Mouse (Mus musculus): Measurements from ENCODE around the gene Olfr149. TPM values are rescaled to one million over a fixed set of nuclear protein-coding genes. Genes with fewer than 3 reads are reported as not detected.
"Not testable (repeated sequence)": the region's sequence is repeated elsewhere in the genome, so short reads cannot be mapped to it uniquely, and the experiment has no call there.

Gene Olfr149
- not detected in 2 replicates for polyA plus RNA-seq (2012; ENCODE audit: insufficient read depth, insufficient read length, missing spikeins)

- H3K4me1 ChIP-seq (ENCODE audit: control insufficient read depth, insufficient read depth, insufficient read length, low read length) = no peaks in the 10 kb centered on the region
- H3K4me3 ChIP-seq (ENCODE audit: insufficient read depth, low read depth, low read length) = no peak within 1 kb of the TSS
- H3K27ac ChIP-seq (replicated peaks; ENCODE audit: low read depth, low read length) = no peak within 1 kb of the TSS
Observed at GRCm38 (mm10) chr9:39707017-39707416, at the start of gene Olfr149. TSS of gene Olfr149 (minus strand) at chr9:39707117.

- no peak overlapping the region for H3K4me3 ChIP-seq (ENCODE audit: insufficient read depth, low read depth, low read length)
- H3K27ac ChIP-seq (replicated peaks; ENCODE audit: low read depth, low read length) = no peak overlapping the region
- H3K4me1 ChIP-seq (ENCODE audit: control insufficient read depth, insufficient read depth, insufficient read length, low read length) = no peaks in the 10 kb centered on the region
Observed at GRCm38 (mm10) chr9:39746428-39746827, 39.5 kb upstream of the Olfr149 start.

DNA sequence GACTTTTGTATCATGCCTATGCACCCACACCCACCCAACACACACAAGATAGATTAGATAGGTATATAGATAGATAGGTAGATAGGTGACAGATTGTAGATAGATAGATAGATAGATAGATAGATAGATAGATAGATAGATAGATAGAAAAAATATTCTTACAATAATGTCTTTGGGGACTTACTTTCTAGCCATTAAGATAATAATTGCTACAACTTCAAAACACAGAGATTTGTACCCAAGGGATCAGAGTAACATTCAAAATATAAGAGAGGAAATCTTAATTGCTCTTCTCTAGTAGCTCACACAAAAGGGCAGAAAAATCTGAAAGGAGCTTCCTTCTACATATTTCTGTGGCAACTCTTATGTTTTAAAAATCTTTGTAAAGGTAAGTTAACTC lies 39.0 kb upstream of the Olfr149 start, which contains the start of gene Olfr967:
Gene Olfr967, plus strand, starts transcription at position 301 of the 400 bp plus-strand sequence.
- Histone ChIP-seq H3K27ac (replicated peaks; ENCODE audit: low read depth, low read length) (no peak within 1 kb of the TSS), H3K4me1 (ENCODE audit: control insufficient read depth, insufficient read depth, insufficient read length, low read length) (no peaks in the 10 kb centered on the region), H3K4me3 (ENCODE audit: insufficient read depth, low read depth, low read length) (no peak within 1 kb of the TSS)

DNA sequence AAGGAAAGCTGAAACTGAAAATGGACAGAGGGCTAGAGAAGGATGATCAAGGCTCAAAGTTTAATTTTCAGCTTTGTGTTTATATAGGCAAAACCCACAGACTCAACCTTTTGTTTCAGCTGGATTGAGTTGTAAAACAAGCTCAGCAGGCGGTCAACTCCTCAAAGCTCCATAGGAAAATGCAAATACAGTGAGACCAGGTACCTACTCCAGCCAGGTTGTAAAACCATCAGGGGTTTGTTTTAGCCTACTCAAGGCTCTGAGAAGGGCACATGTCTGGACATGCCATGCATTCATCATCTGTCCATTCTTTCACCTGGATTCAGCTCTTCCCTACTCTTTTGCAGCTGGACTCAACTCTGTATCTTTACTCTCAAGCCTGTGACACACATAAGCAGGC lies 33.8 kb upstream of the Olfr149 start:
- no peak overlapping the region for H3K4me3 ChIP-seq (ENCODE audit: insufficient read depth, low read depth, low read length)
- no peak overlapping the region for H3K27ac ChIP-seq (replicated peaks; ENCODE audit: low read depth, low read length)
- no peaks in the 10 kb centered on the region for H3K4me1 ChIP-seq (ENCODE audit: control insufficient read depth, insufficient read depth, insufficient read length, low read length)

DNA sequence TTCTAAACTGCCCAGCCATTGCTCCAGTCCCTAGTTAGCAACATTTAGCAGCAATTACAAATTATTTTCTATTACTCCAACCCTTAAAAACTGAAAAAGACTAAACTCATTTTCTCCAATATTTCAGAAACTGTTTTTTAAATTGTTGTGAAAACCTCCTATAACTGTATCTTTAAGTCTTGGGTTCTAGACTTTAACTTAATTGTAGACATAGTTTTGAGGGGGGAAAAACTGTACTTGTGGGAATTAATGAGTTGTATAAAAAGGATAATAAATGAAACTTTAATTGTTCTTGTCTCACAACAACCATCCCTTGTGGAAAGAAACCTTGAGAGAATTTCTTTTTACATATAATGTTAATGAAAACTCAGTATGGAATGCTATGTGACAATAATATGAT lies 23.8 kb upstream of the Olfr149 start, which contains the start of gene Olfr150:
Gene Olfr150, plus strand, starts transcription at position 301 of the 400 bp plus-strand sequence.
- H3K27ac ChIP-seq (replicated peaks; ENCODE audit: low read depth, low read length) = no peak within 1 kb of the TSS
- no peaks in the 10 kb centered on the region for H3K4me1 ChIP-seq (ENCODE audit: control insufficient read depth, insufficient read depth, insufficient read length, low read length)
- H3K4me3 ChIP-seq (ENCODE audit: insufficient read depth, low read depth, low read length) = no peak within 1 kb of the TSS

DNA sequence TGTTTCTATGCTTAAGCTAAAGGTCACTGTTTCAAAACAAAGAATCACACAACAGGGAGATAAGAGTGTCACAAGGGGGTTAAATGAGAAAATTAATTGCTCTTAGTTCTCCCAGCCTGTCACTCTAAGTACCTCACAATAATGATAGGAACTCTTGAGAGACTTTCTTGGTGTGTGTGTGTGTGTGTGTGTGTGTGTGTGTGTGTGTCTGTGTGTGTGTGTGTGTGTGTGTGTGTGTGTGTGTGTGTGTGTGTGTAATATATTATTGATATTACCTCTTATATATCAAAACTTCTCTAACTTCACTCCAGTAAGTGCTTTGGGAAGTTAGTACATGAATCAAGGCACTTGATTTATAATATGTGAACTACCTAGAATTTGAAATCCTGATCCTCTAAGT lies 4.1 kb upstream of the Olfr149 start, which contains the start of gene Olfr965:
Gene Olfr965, plus strand, starts transcription at position 301 of the 400 bp plus-strand sequence.
- H3K4me1 ChIP-seq (ENCODE audit: control insufficient read depth, insufficient read depth, insufficient read length, low read length) = no peaks in the 10 kb centered on the region
- no peak within 1 kb of the TSS for H3K4me3 ChIP-seq (ENCODE audit: insufficient read depth, low read depth, low read length)
- H3K27ac ChIP-seq (replicated peaks; ENCODE audit: low read depth, low read length) = no peak within 1 kb of the TSS

GRCm38 (mm10) chr9:39708958-39709357 lies 2.0 kb upstream of the Olfr149 start:
- H3K4me1 ChIP-seq (ENCODE audit: control insufficient read depth, insufficient read depth, insufficient read length, low read length) = no peaks in the 10 kb centered on the region
- no peak overlapping the region for H3K27ac ChIP-seq (replicated peaks; ENCODE audit: low read depth, low read length)
- no peak overlapping the region for H3K4me3 ChIP-seq (ENCODE audit: insufficient read depth, low read depth, low read length)

GRCm38 (mm10) chr9:39701123-39701522 lies 5.8 kb downstream of the Olfr149 start:
- H3K27ac ChIP-seq (replicated peaks; ENCODE audit: low read depth, low read length); H3K4me3 ChIP-seq (ENCODE audit: insufficient read depth, low read depth, low read length); H3K4me1 ChIP-seq (ENCODE audit: control insufficient read depth, insufficient read depth, insufficient read length, low read length): not testable (repeated sequence)

DNA sequence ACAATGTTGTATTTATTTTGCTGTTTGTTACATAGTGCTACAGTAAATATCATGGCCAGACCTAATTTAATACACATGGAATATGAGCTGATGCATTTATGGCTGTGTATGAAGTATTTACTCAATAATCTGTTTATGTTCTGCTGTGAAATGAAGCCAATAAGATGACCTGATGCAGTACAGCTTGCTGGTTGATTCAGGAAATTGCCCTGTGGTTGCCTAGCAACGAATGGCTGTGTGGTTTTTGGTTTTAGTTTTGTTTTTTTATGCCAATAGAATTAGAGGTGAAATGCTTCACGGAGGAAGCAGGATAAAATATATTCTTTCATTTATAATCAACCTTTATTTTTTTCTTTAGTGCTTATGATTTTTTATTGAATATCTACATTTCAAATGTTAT lies 27.6 kb downstream of the Olfr149 start:
- Histone ChIP-seq H3K27ac (replicated peaks; ENCODE audit: low read depth, low read length) (no peak overlapping the region), H3K4me1 (ENCODE audit: control insufficient read depth, insufficient read depth, insufficient read length, low read length) (no peaks in the 10 kb centered on the region), H3K4me3 (ENCODE audit: insufficient read depth, low read depth, low read length) (no peak overlapping the region)

DNA sequence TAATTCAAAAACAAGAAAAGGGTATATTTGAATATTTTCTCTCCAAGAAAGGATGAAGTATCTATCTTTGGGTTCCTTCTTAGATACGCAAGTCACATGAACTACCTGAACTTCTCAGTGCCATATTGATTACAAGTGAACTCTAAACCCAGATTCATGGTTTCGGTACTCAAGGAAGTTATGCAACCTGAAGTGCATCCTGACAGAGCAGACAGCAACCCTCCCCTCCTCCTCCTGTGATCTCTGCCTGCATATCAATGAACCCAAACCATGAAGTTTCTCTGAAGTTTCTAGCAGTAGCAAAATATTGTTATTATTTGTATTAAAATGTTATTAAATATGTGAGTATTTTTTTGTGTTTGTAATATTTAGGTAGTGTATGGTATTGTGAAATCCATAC lies 28.4 kb downstream of the Olfr149 start:
- Histone ChIP-seq H3K4me3 (ENCODE audit: insufficient read depth, low read depth, low read length) (no peak overlapping the region), H3K27ac (replicated peaks; ENCODE audit: low read depth, low read length) (no peak overlapping the region), H3K4me1 (ENCODE audit: control insufficient read depth, insufficient read depth, insufficient read length, low read length) (no peaks in the 10 kb centered on the region)

- Histone ChIP-seq H3K27ac (replicated peaks; ENCODE audit: low read depth, low read length) (no peak overlapping the region), H3K4me1 (ENCODE audit: control insufficient read depth, insufficient read depth, insufficient read length, low read length) (no peaks in the 10 kb centered on the region), H3K4me3 (ENCODE audit: insufficient read depth, low read depth, low read length) (no peak overlapping the region)
Observed at GRCm38 (mm10) chr9:39674820-39675219, 32.1 kb downstream of the Olfr149 start.

- H3K4me3 ChIP-seq (ENCODE audit: insufficient read depth, low read depth, low read length) = no peak overlapping the region
- no peaks in the 10 kb centered on the region for H3K4me1 ChIP-seq (ENCODE audit: control insufficient read depth, insufficient read depth, insufficient read length, low read length)
- no peak overlapping the region for H3K27ac ChIP-seq (replicated peaks; ENCODE audit: low read depth, low read length)
Observed at GRCm38 (mm10) chr9:39669723-39670122, 37.2 kb downstream of the Olfr149 start.

GRCm38 (mm10) chr9:39666905-39667304 lies 40.0 kb downstream of the Olfr149 start, which contains the start of gene Olfr963:
TSS of gene Olfr963 (plus strand) at chr9:39667205.
- Histone ChIP-seq H3K4me1 (ENCODE audit: control insufficient read depth, insufficient read depth, insufficient read length, low read length) (no peaks in the 10 kb centered on the region), H3K27ac (replicated peaks; ENCODE audit: low read depth, low read length) (no peak within 1 kb of the TSS), H3K4me3 (ENCODE audit: insufficient read depth, low read depth, low read length) (no peak within 1 kb of the TSS)

- no peak overlapping the region for H3K4me3 ChIP-seq (ENCODE audit: insufficient read depth, low read depth, low read length)
- H3K4me1 ChIP-seq (ENCODE audit: control insufficient read depth, insufficient read depth, insufficient read length, low read length) = no peaks in the 10 kb centered on the region
- no peak overlapping the region for H3K27ac ChIP-seq (replicated peaks; ENCODE audit: low read depth, low read length)
Observed at GRCm38 (mm10) chr9:39654756-39655396, 52.0 kb downstream of the Olfr149 start.

Data from brown adipose tissue, adult 24 weeks (tissue).